8 mouse cellular contexts compared by ENCODE assay signal in genomic region chr13:113616751-113617337, GRCm38 (mm10). TPM values are rescaled to one million over a fixed set of nuclear protein-coding genes. Genes with fewer than 3 reads are reported as not detected.
DNase-seq lines count a peak whose midpoint lies in the region; ATAC-seq and TF ChIP-seq lines count a peak whose summit lies in the region.

No protein-coding gene starts in this region.

- ATAC-seq in forebrain, embryonic 14.5 days: no peak
- no peak for ATAC-seq in kidney, embryonic 14.5 days (ENCODE audit: low FRiP score, low TSS enrichment)
- ATAC-seq in midbrain, postnatal 0 days (ENCODE audit: low FRiP score): no peak

- peaks cover 32% of the 10 kb centered on the region for H3K27me3 ChIP-seq in E14TG2a.4 (ENCODE audit: insufficient read depth, low read length)
- no peaks in the 10 kb centered on the region for H3K27me3 ChIP-seq in forebrain, embryonic 14.5 days (replicated peaks; ENCODE audit: control insufficient read depth, insufficient read depth, low read length)
- no peaks in the 10 kb centered on the region for H3K27me3 ChIP-seq in kidney, embryonic 14.5 days (ENCODE audit: control insufficient read depth, insufficient read depth, low read length)
- no peaks in the 10 kb centered on the region for H3K27me3 ChIP-seq in midbrain, postnatal 0 days (ENCODE audit: insufficient read depth, low read length)

- peak; percentile 61 for DNase-seq in cerebellum, adult 9-11 months
- DNase-seq in cerebellum, postnatal 4 days (ENCODE audit: low spot score in 2 of 2): no peak
- no peak for DNase-seq in forebrain, embryonic 14.5 days (ENCODE audit: low spot score)
- no peak for DNase-seq in midbrain, postnatal 0 days (ENCODE audit: low spot score)
- no peak for DNase-seq in right cerebral cortex, postnatal 25 days
- DNase-seq in left cerebral cortex, adult 18-20 months (ENCODE audit: low spot score in 2 of 2): no peak

- H3K36me3 ChIP-seq in E14TG2a.4 (ENCODE audit: insufficient read depth, low read length): peaks cover 38% of the 10 kb centered on the region
- H3K36me3 ChIP-seq in forebrain, embryonic 14.5 days (ENCODE audit: control insufficient read depth, insufficient read depth, low read length): no peaks in the 10 kb centered on the region
- 0 out of 2 replicates have a peak, but pooled peaks cover 8% of the 10 kb centered on the region for H3K36me3 ChIP-seq in kidney, embryonic 14.5 days (ENCODE audit: control insufficient read depth, insufficient read depth, low read length)
- H3K36me3 ChIP-seq in midbrain, postnatal 0 days (ENCODE audit: insufficient read depth, low read length): no peaks in the 10 kb centered on the region

- H3K27ac ChIP-seq in forebrain, embryonic 14.5 days (ENCODE audit: low read depth, low read length): no peak overlapping the region
- peak overlapping the region; percentile 89 for H3K27ac ChIP-seq in kidney, embryonic 14.5 days (ENCODE audit: low read depth, low read length)
- H3K27ac ChIP-seq in midbrain, postnatal 0 days (ENCODE audit: low read depth, low read length): no peak overlapping the region

- no peak for TF ChIP-seq CTCF in E14TG2a.4 (conservative IDR thresholded peaks at IDR 0.05; ENCODE audit: low read length)
- TF ChIP-seq CTCF in midbrain, postnatal 0 days (IDR thresholded peaks at IDR 0.05): no peak

- WGBS in forebrain, embryonic 14.5 days: 70% methylated on average over 24 of the region's 24 CpGs
- WGBS in kidney, embryonic 14.5 days: 47% methylated on average over 24 of the region's 24 CpGs
- WGBS in midbrain, postnatal 0 days: 70% methylated on average over 24 of the region's 24 CpGs

- H3K9ac ChIP-seq in forebrain, embryonic 14.5 days (ENCODE audit: low read length): peak overlapping the region; percentile 92
- H3K9ac ChIP-seq in kidney, embryonic 14.5 days (ENCODE audit: low read depth, low read length): peak overlapping the region; percentile 96
- H3K9ac ChIP-seq in midbrain, postnatal 0 days (replicated peaks; ENCODE audit: low read length, poor library complexity, severe bottlenecking): 0 out of 2 replicates have a peak overlapping the region, but pooled peaks have one; percentile 85

- no peaks in the 10 kb centered on the region for H3K9me3 ChIP-seq in E14TG2a.4 (ENCODE audit: low read length)
- no peaks in the 10 kb centered on the region for H3K9me3 ChIP-seq in forebrain, embryonic 14.5 days (replicated peaks; ENCODE audit: control insufficient read depth, low read length)
- H3K9me3 ChIP-seq in kidney, embryonic 14.5 days (ENCODE audit: control insufficient read depth, low read length): no peaks in the 10 kb centered on the region
- no peaks in the 10 kb centered on the region for H3K9me3 ChIP-seq in midbrain, postnatal 0 days (ENCODE audit: low read length)

- peak overlapping the region; percentile 94 for H3K4me3 ChIP-seq in E14TG2a.4 (replicated peaks; ENCODE audit: low read length)
- peak overlapping the region; percentile 78 for H3K4me3 ChIP-seq in forebrain, embryonic 14.5 days (ENCODE audit: low read depth, low read length)
- H3K4me3 ChIP-seq in kidney, embryonic 14.5 days (ENCODE audit: low read length): peak overlapping the region; percentile 68
- peak overlapping the region; percentile 70 for H3K4me3 ChIP-seq in midbrain, postnatal 0 days (ENCODE audit: low read depth, low read length)

- H3K4me2 ChIP-seq in forebrain, embryonic 14.5 days (ENCODE audit: low read length): peak overlapping the region; percentile 88
- peak overlapping the region; percentile 89 for H3K4me2 ChIP-seq in kidney, embryonic 14.5 days (replicated peaks; ENCODE audit: low read depth, low read length)
- peak overlapping the region; percentile 61 for H3K4me2 ChIP-seq in midbrain, postnatal 0 days (ENCODE audit: low read depth, low read length, poor library complexity, severe bottlenecking)

- H3K4me1 ChIP-seq in E14TG2a.4 (replicated peaks; ENCODE audit: low read depth, low read length): peaks cover 69% of the 10 kb centered on the region
- peaks cover 41% of the 10 kb centered on the region for H3K4me1 ChIP-seq in forebrain, embryonic 14.5 days (ENCODE audit: control insufficient read depth, insufficient read depth, low read length)
- H3K4me1 ChIP-seq in kidney, embryonic 14.5 days (ENCODE audit: control insufficient read depth, insufficient read depth, low read length): peaks cover 32% of the 10 kb centered on the region
- H3K4me1 ChIP-seq in midbrain, postnatal 0 days (ENCODE audit: insufficient read depth, low read length): peaks cover 29% of the 10 kb centered on the region

RNA-seq across cellular contexts. Expression of gene Snx18, which starts 1.5 kb away (rescaled TPM):
- 12.1 and 12.2 TPM in 2 replicates for polyA plus RNA-seq in forebrain, embryonic 14.5 days (2014; fragmentation: Nextera tagmentation; extraction: Ambion mirVana)
- 39.4 and 51.2 TPM in 2 replicates for polyA plus RNA-seq in kidney, embryonic 14.5 days (2014; fragmentation: Nextera tagmentation; extraction: Ambion mirVana)
- 34.7 and 35.8 TPM in 2 replicates for total RNA-seq in midbrain, postnatal 0 days (2014; rRNA removed)
- 8.4 and 9.5 TPM in 2 replicates for polyA plus RNA-seq in midbrain, postnatal 0 days (2015; fragmentation: Nextera tagmentation; extraction: Ambion mirVana)
- 10 to 100 TPM; 22.3 TPM for total RNA-seq in left cerebral cortex, adult 18-20 months (2021)

RNA-seq across cellular contexts. Expression of gene Hspb3, which starts 46.6 kb away (rescaled TPM):
- 1.1 TPM in 1 of 2 replicates, not detected in the other for polyA plus RNA-seq in forebrain, embryonic 14.5 days (2014; fragmentation: Nextera tagmentation; extraction: Ambion mirVana)
- polyA plus RNA-seq in kidney, embryonic 14.5 days (2014; fragmentation: Nextera tagmentation; extraction: Ambion mirVana): not detected in 2 replicates
- not detected in 2 replicates for total RNA-seq in midbrain, postnatal 0 days (2014; rRNA removed)
- 0.82 and 1.0 TPM in 2 replicates for polyA plus RNA-seq in midbrain, postnatal 0 days (2015; fragmentation: Nextera tagmentation; extraction: Ambion mirVana)
- 1 to 10 TPM; 5.1 to 8.5 TPM for total RNA-seq in left cerebral cortex, adult 18-20 months (2021)
